Mouse (Mus musculus): ENCODE measurements around the gene Fbxo40. TPM values are rescaled to one million over a fixed set of nuclear protein-coding genes. Genes with fewer than 3 reads are reported as not detected.

The Fbxo40 gene
- polyA plus RNA-seq (2017; shearing (Covaris generic)), result 0.14 TPM

DNA sequence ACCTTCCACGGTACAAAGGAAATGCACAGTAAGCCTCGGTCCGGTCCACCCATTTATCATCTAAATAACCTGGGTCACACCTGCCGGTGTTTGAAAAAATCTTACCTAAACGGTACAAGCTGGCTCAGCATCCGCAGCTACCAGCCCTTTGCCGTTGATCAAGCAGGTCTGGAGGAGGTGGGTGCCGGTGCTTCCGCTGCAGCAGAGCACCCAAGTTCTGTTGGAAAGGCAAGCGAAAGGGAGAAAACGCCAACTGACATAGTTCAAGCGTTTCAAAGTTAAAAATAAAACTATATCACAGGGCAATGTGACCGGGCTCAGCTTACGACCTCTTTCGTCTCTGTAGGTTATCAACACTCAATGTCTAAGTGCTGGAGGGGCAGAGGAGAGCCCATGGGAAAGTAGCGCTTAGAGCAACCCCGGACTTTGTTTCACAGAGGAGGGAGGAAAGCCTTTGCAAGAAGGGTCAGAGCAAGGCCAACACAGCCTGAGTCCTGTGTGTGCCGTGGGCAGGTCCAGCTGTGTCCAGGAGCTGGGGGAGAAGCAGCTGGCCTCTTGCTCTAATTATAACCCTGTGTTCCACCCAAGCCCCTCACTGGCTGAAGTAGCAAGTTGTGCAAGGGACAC is at the start of gene Fbxo40:
Gene Fbxo40 (minus strand): TSS at position 469 of the 627 bp plus-strand sequence.

DNA sequence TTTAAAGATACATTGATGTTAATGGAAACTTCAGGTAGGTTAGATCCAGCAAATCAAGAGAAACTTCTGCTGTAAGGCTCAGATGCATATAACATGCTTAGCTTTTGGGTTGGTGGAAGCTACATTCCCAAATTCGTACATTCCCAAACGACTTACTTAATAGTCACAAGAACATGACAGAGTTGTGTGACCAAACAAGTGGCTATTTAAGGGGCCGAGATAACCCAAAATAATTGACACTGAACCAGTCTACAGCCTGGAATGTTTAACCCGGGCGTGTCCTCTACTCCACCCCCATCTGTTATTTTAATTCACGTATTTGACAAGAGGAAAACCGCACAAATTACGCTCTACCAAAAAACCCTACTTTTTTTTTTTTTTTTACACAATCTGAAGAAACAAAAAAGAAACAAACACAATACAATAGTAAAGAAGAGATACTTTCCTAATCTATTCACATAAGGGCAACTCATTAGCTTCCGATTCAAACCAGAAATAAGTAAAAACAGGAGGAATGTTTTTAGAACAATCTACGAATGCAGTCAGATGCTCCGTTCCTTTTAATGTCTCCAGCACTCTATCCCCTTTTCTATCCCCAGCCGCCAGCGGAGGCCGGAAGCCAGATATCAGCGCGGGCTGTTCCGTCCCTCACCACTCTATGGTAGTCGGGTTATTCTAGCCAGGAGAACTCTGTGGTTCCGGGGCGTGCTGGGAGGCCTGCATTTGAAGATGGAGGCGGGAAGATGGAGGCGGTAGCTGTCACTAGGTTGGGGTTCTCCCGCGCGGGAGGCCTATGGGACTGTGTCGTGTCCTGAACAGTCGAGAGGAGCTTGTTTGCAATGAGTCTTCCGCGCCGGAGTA is 21.0 kb upstream of the Fbxo40 start, which contains the start of gene Polq:
Gene Polq (plus strand): TSS at position 726 of the 861 bp plus-strand sequence.

DNA sequence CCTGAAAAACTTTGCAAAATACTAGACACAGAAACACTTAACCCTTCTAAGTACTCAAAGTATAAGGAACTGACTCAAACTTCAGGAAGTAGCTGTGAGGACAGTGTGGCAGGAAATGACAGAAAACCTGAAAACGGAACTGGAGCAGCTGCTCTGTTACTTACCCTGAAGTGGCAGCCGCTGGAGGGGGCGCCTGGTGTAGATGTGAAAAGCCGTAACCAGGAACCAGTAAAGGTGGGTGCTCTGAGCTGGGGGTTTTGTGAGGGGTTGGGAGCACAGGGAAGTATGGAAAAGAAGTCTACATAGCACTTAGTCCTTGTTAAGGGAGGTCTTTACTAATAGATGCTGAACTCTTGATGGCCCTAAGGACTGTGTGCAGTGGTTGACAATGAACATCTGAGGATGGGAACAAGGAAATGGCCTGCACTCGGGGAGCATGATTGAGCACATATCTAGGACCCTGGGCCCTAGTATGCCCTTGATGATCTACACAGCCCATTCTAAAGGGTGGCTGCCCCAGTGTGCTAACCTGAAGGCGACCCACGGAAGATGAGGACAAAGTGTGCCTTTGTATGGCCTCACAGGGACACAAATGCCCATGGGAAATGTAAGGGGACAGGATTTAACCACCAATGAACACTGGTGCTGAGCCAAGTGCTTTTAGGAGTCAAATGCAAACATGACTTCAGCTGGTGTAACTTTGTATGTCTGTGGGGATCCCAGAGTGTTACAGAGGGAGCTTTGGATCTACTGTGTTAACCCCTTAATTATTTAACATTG is 55.2 kb downstream of the Fbxo40 start, which contains the start of gene Hcls1:
Gene Hcls1 (plus strand): TSS at position 143 of the 780 bp plus-strand sequence.

Other genes starting within 250 kb of the Fbxo40 start
- gene Slc15a2, start 205.5 kb downstream of the Fbxo40 start, polyA plus RNA-seq (2017; shearing (Covaris generic)), result 21.2 TPM
- 20.9 TPM for gene Iqcb1, start 162.1 kb downstream of the Fbxo40 start, polyA plus RNA-seq (2017; shearing (Covaris generic))
- gene Eaf2, start 115.5 kb downstream of the Fbxo40 start, polyA plus RNA-seq (2017; shearing (Covaris generic)), result 0.56 TPM
- gene Golgb1, start 115.3 kb downstream of the Fbxo40 start, polyA plus RNA-seq (2017; shearing (Covaris generic)), result 54.5 TPM
- 211 TPM for gene Hcls1, start 55.5 kb downstream of the Fbxo40 start, polyA plus RNA-seq (2017; shearing (Covaris generic))
- 2.5 TPM for gene Polq, start 21.3 kb upstream of the Fbxo40 start, polyA plus RNA-seq (2017; shearing (Covaris generic))